Mouse (Mus musculus) forebrain, embryonic 11.5 days (tissue): Measurements from ENCODE around the gene Raet1d. TPM values are rescaled to one million over a fixed set of nuclear protein-coding genes. Genes with fewer than 3 reads are reported as not detected.
"Not testable (repeated sequence)": the region's sequence is repeated elsewhere in the genome, so short reads cannot be mapped to it uniquely, and the experiment has no call there.

Source experiments
- ATAC-seq: fragments of 200-750 bp; cut with Nextera tagmentation; replicated peaks from 2 replicates; pipeline ENCODE4 v1.8.0; 2017; ENCODE audit warnings: moderate TSS enrichment; ENCODE audit not compliant: low FRiP score
- DNase-seq: peaks from one replicate; pipeline ENCODE4 v3.0.0-alpha.2; 2017; ENCODE audit warnings: low spot score
- H3K27ac ChIP-seq: fragments of 300-500 bp; sonication (generic); 2 replicates; pipeline ENCODE4 v1.5.1; 2014; ENCODE audit warnings: low read depth, low read length
- H3K27me3 ChIP-seq: fragments of 300-500 bp; sonication (generic); 2 replicates; pipeline ENCODE4 v1.6.1; 2014; ENCODE audit warnings: mild to moderate bottlenecking, low read length, mixed read lengths; ENCODE audit not compliant: control insufficient read depth, insufficient read depth
- H3K36me3 ChIP-seq: fragments of 300-500 bp; sonication (generic); 2 replicates; pipeline ENCODE4 v1.6.1; 2014; ENCODE audit warnings: mild to moderate bottlenecking, low read length, moderate library complexity, mixed read lengths; ENCODE audit not compliant: control insufficient read depth, insufficient read depth
- H3K4me1 ChIP-seq: fragments of 300-500 bp; sonication (generic); replicated peaks from 2 replicates; pipeline ENCODE4 v1.6.1; 2014; ENCODE audit warnings: low read length, mixed read lengths; ENCODE audit not compliant: control insufficient read depth, insufficient read depth
- H3K4me2 ChIP-seq: fragments of 300-500 bp; sonication (generic); 2 replicates; pipeline ENCODE4 v1.6.1; 2014; ENCODE audit warnings: low read depth, mild to moderate bottlenecking, low read length, moderate library complexity, mixed read lengths; ENCODE audit not compliant: severe bottlenecking
- H3K4me3 ChIP-seq: fragments of 300-500 bp; sonication (generic); 2 replicates; pipeline ENCODE4 v1.5.1; 2014; ENCODE audit warnings: low read depth, low read length
- H3K9ac ChIP-seq: fragments of 300-500 bp; sonication (generic); 2 replicates; pipeline ENCODE4 v1.6.1; 2014; ENCODE audit warnings: low read length
- H3K9me3 ChIP-seq: fragments of 300-500 bp; sonication (generic); 2 replicates; pipeline ENCODE4 v1.6.1; 2016; ENCODE audit warnings: low read length, mixed read lengths; ENCODE audit not compliant: control insufficient read depth
- WGBS: fragments of 180-500 bp; shearing (Covaris S2); extraction: QIAGEN DNeasy Blood & Tissue Kit; methylation state at CpG from one replicate; pipeline ENCODE4 v1.1.7; 2014; 5-methylcytosine and 5-hydroxymethylcytosine counted together
- polyA plus RNA-seq: library from polyadenylated mRNA; unstranded; fragments of >200 nt; fragmentation: Nextera tagmentation; extraction: Ambion mirVana; gene quantifications from 2 replicates; pipeline ENCODE4 v1.2.1, GENCODE M21; 2014

Raet1d gene
- 16.5 and 17.8 TPM in 2 replicates for polyA plus RNA-seq

GRCm38 (mm10) chr10:22360252-22360651 is at the start of gene Raet1d:
Gene Raet1d (plus strand): TSS chr10:22360552.
- not testable (repeated sequence) for DNase-seq, H3K9me3 ChIP-seq, H3K4me3 ChIP-seq, H3K27me3 ChIP-seq, H3K4me1 ChIP-seq, H3K27ac ChIP-seq, H3K36me3 ChIP-seq, H3K9ac ChIP-seq, H3K4me2 ChIP-seq, ATAC-seq
- 80% methylated on average over 3 of the region's 3 CpGs for WGBS

- Histone ChIP-seq H3K9me3 (no peaks in the 10 kb centered on the region), H3K4me1 (no peaks in the 10 kb centered on the region), H3K27ac (no peak overlapping the region), H3K9ac (no peak overlapping the region), H3K27me3 (no peaks in the 10 kb centered on the region), H3K36me3 (no peaks in the 10 kb centered on the region), H3K4me2 (no peak overlapping the region), H3K4me3 (no peak overlapping the region)
- WGBS, result 93% methylated on average over 2 of the region's 2 CpGs
- DNase-seq, result no peak
- ATAC-seq, result no peak
Measured at GRCm38 (mm10) chr10:22322858-22323257, 37.5 kb upstream of the Raet1d start.

GRCm38 (mm10) chr10:22345721-22346120 is 14.6 kb upstream of the Raet1d start:
- WGBS, result 89% methylated on average over 4 of the region's 4 CpGs
- not testable (repeated sequence) for H3K27ac ChIP-seq

GRCm38 (mm10) chr10:22353548-22354195 is 6.7 kb upstream of the Raet1d start:
- WGBS, result 88% methylated on average over 6 of the region's 6 CpGs
- not testable (repeated sequence) for H3K27me3 ChIP-seq, H3K36me3 ChIP-seq, H3K27ac ChIP-seq, H3K4me1 ChIP-seq, H3K9ac ChIP-seq, DNase-seq, H3K4me2 ChIP-seq, ATAC-seq, H3K9me3 ChIP-seq, H3K4me3 ChIP-seq

More at GRCm38 (mm10) chr10:22345721-22346120, 14.6 kb upstream of the Raet1d start:
- H3K4me1 ChIP-seq, ATAC-seq, H3K9me3 ChIP-seq, DNase-seq, H3K4me3 ChIP-seq, H3K36me3 ChIP-seq, H3K9ac ChIP-seq, H3K27me3 ChIP-seq, H3K4me2 ChIP-seq: not testable (repeated sequence)

- H3K4me1 ChIP-seq, H3K36me3 ChIP-seq, DNase-seq, H3K27me3 ChIP-seq, H3K9me3 ChIP-seq, H3K9ac ChIP-seq, H3K4me3 ChIP-seq, H3K27ac ChIP-seq, H3K4me2 ChIP-seq, ATAC-seq: not testable (repeated sequence)
- 86% methylated on average over 2 of the region's 2 CpGs for whole genome bisulfite sequencing
Measured at GRCm38 (mm10) chr10:22354196-22354574, 6.2 kb upstream of the Raet1d start.

- not testable (repeated sequence) for H3K9ac ChIP-seq, H3K36me3 ChIP-seq, H3K4me3 ChIP-seq, H3K27me3 ChIP-seq, H3K4me1 ChIP-seq, H3K27ac ChIP-seq, DNase-seq, H3K9me3 ChIP-seq, H3K4me2 ChIP-seq, ATAC-seq
- 89% methylated on average over 1 of the region's 1 CpGs for WGBS
Measured at GRCm38 (mm10) chr10:22357373-22357772, 3.0 kb upstream of the Raet1d start.

GRCm38 (mm10) chr10:22360957-22361356 is 605 bp downstream of the Raet1d start:
- H3K9ac ChIP-seq, ATAC-seq, H3K9me3 ChIP-seq, H3K4me3 ChIP-seq, H3K27me3 ChIP-seq, H3K4me1 ChIP-seq, H3K27ac ChIP-seq, H3K36me3 ChIP-seq, H3K4me2 ChIP-seq, DNase-seq: not testable (repeated sequence)
- 57% methylated on average over 2 of the region's 2 CpGs for WGBS

- peak; percentile 81 for ATAC-seq
- DNase-seq, result peak; percentile 57
- not testable (repeated sequence) for H3K27me3 ChIP-seq, H3K27ac ChIP-seq, H3K4me1 ChIP-seq, H3K9ac ChIP-seq, H3K4me3 ChIP-seq, H3K36me3 ChIP-seq, H3K9me3 ChIP-seq
- peak overlapping the region; percentile 32; the same call in 1 of the 2 replicates for H3K4me2 ChIP-seq
- 1% methylated on average over 7 of the region's 15 CpGs for WGBS
Measured at GRCm38 (mm10) chr10:22361415-22362352, 1.3 kb downstream of the Raet1d start.
